Mouse (Mus musculus): Measurements from ENCODE around the gene Nr5a1. TPM values are rescaled to one million over a fixed set of nuclear protein-coding genes. Genes with fewer than 3 reads are reported as not detected.

The Nr5a1 gene
- total RNA-seq, 1 experiment from 2014 or later = not detected

DNA sequence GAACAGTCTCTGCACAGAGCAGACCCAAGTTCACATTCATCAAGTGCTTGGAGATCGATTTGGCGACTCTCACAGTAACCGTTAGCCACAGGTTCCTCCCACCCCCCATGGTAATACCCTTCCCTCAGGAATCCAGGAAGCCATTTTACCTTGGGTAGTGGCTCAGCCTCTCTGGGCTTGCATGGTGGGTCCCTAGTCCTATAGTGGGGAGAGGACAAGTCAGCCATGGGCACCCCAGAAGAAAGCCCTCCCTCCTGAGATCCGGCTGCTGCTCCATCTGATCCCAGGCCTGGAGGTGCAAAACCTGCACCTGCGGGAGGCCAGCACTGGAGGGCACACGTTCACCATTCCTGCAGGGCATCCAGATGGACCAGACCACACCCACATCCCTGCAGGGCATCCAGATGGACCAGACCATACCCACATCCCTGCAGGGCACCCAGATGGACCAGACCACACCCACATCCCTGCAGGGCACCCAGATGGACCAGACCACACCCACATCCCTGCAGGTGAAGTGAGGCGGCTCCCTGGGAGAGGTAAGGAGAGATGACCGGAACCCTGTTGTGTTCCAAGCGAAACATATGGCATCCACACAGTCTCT lies 38.9 kb downstream of the Nr5a1 start:
- no peak for ATAC-seq (replicated peaks in 1 of 2; ENCODE audit: insufficient read depth in 1 of 2, low FRiP score in 2 of 2, low TSS enrichment in 1 of 2, low read depth in 1 of 2, poor library complexity in 2 of 2, severe bottlenecking in 2 of 2)

DNA sequence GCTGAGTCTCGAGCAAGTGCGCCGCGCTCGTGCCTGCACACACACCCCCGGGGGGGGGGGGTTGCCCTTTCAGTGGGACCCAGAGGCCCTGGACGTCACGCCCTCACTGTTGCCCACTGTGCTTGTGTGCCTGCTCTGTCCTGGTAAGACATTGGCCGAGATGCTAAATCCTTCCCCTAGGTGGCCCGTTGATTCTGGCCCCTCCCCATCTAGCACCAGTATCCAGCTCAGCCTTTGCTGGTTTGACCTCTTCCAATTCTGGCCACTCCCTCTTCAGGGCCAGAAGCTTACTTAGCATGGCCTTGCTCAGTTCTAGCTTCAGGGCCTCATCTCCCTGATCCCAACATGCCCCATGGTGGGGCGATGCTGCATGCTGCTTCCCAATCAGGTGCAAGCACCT lies 41.8 kb downstream of the Nr5a1 start:
- no peak for ATAC-seq (replicated peaks in 1 of 2; ENCODE audit: insufficient read depth in 1 of 2, low FRiP score in 2 of 2, low TSS enrichment in 1 of 2, low read depth in 1 of 2, poor library complexity in 2 of 2, severe bottlenecking in 2 of 2)

DNA sequence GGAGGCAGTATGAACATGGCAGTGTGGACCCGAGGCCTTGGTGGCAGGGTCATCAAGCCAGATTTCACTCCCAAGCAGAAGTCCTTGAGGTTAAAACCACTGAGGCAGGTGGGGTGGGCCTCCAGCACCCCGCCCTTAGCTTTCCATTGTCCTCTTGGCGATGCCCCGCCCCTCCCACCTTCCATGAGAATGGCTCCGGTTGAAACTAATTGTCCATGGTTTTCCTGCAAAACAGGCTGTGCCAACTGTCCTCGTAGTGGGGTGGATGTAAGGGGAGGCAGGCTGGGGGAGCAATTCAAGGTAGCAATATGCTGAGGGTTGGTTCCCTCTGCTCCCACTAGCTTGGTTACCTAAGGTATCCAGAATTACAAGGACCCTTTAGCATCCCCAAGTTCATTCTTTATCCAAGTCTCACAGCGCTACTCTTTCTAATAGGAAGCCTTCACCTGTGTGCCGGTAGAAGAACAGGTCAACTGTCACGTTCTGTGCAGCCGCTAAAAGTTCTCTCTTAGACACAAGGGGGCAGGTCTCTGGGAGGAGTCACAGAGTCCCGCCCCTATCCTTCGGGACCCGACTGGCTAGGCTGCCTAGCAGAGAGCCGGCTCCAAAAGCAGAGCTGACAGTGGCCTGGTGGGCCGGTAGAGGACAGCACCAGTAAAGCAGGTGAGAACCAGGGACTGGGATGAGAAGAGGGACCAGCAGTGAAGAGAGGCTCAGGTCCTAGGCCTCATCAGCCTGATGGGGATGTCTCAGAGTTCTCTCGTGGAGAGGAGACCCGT lies 45.4 kb downstream of the Nr5a1 start:
- peak; percentile 76 to 78 for ATAC-seq (replicated peaks in 1 of 2; ENCODE audit: insufficient read depth in 1 of 2, low FRiP score in 2 of 2, low TSS enrichment in 1 of 2, low read depth in 1 of 2, poor library complexity in 2 of 2, severe bottlenecking in 2 of 2)

DNA sequence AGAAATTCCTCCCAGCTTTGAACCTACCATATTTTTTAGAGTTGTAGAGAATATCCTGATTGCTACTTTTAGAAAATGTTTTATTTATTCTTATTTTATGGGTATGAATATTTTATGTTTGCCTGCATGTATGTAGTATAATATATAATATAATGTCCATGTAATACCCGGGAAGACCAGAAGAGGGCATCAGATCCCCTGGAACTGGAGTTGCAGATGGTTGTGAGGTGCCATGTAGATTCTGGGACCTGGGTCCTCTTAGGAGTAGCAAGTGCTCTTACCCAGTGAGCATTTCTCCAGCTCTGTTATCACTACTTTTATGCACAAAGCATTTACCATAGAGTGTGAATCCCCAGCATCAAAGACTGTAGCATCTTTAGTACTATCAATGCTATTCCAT lies 52.9 kb downstream of the Nr5a1 start:
- ATAC-seq (replicated peaks in 1 of 2; ENCODE audit: insufficient read depth in 1 of 2, low FRiP score in 2 of 2, low TSS enrichment in 1 of 2, low read depth in 1 of 2, poor library complexity in 2 of 2, severe bottlenecking in 2 of 2) = no peak

DNA sequence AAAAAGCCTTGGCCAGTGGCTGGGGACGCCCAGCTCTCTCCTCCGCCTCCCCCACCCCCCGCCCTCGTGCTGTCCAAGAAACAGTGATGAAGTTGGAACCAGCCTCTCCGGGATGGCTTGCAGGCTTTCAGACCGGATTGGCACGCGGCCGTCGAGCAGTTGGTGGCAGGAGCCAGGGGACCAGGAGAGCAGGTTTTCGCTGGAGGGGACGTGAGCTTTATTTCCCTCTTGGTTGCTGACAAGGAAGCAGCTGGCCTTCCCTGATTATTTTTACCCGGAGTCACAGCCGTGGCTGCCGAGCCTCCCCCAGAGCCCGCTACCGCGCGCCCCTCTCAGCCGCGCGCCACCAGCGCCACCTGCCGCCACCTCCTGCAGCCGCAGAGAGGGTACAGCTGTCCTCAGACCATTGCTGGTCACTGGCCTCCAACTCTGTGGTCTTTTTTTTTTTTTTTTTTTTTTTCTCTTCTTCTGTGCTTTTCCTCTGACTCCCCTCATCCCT lies 56.0 kb downstream of the Nr5a1 start:
- ATAC-seq (replicated peaks in 1 of 2; ENCODE audit: insufficient read depth in 1 of 2, low FRiP score in 2 of 2, low TSS enrichment in 1 of 2, low read depth in 1 of 2, poor library complexity in 2 of 2, severe bottlenecking in 2 of 2) = peak; percentile 82 to 89

- no peak for ATAC-seq (replicated peaks in 1 of 2; ENCODE audit: insufficient read depth in 1 of 2, low FRiP score in 2 of 2, low TSS enrichment in 1 of 2, low read depth in 1 of 2, poor library complexity in 2 of 2, severe bottlenecking in 2 of 2)
Measured at GRCm38 (mm10) chr2:38653694-38654093, 60.6 kb downstream of the Nr5a1 start.

DNA sequence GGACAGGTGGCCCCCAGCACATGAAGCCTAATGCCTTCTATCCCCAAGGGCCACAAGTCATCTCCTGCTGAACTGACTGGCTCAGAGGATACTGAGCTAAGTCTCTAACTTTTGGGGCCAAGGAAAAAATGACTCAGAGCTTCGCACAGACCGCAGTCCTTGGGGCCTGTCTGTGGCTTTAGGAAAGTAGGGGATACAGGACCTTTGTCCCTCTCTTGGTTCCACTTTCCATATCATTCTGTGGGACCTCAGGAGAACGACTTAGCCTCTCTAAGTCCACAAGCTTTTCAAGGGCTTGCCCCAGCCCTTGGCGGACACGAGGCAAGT lies 61.1 kb downstream of the Nr5a1 start:
- no peak for ATAC-seq (replicated peaks in 1 of 2; ENCODE audit: insufficient read depth in 1 of 2, low FRiP score in 2 of 2, low TSS enrichment in 1 of 2, low read depth in 1 of 2, poor library complexity in 2 of 2, severe bottlenecking in 2 of 2)

GRCm38 (mm10) chr2:38652565-38653292 lies 61.6 kb downstream of the Nr5a1 start:
- ATAC-seq (replicated peaks in 1 of 2; ENCODE audit: insufficient read depth in 1 of 2, low FRiP score in 2 of 2, low TSS enrichment in 1 of 2, low read depth in 1 of 2, poor library complexity in 2 of 2, severe bottlenecking in 2 of 2) = no peak

GRCm38 (mm10) chr2:38652098-38652497 lies 62.2 kb downstream of the Nr5a1 start:
- ATAC-seq (replicated peaks in 1 of 2; ENCODE audit: insufficient read depth in 1 of 2, low FRiP score in 2 of 2, low TSS enrichment in 1 of 2, low read depth in 1 of 2, poor library complexity in 2 of 2, severe bottlenecking in 2 of 2) = no peak

DNA sequence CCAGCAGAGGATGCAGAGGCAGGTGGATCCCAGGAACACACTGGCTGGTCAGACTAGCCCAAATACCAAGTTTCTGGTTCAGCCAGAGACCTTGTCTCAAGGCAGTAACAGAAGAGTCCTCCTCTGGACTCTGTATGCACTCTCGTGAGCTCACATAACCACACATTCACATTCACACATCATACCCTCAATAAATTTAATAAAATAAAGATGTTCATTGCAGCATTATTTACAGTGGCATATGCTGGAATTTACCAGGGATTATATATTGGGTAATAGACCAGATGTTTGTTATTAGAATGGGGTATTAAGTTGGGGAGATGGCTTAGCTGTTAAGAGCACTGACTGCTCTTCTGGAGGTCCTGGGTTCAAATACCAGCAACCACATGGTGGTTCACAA lies 64.0 kb downstream of the Nr5a1 start:
- no peak for ATAC-seq (replicated peaks in 1 of 2; ENCODE audit: insufficient read depth in 1 of 2, low FRiP score in 2 of 2, low TSS enrichment in 1 of 2, low read depth in 1 of 2, poor library complexity in 2 of 2, severe bottlenecking in 2 of 2)

GRCm38 (mm10) chr2:38647661-38648060 lies 66.7 kb downstream of the Nr5a1 start:
- ATAC-seq (replicated peaks in 1 of 2; ENCODE audit: insufficient read depth in 1 of 2, low FRiP score in 2 of 2, low TSS enrichment in 1 of 2, low read depth in 1 of 2, poor library complexity in 2 of 2, severe bottlenecking in 2 of 2) = no peak

GRCm38 (mm10) chr2:38647201-38647606 lies 67.1 kb downstream of the Nr5a1 start:
- no peak for ATAC-seq (replicated peaks in 1 of 2; ENCODE audit: insufficient read depth in 1 of 2, low FRiP score in 2 of 2, low TSS enrichment in 1 of 2, low read depth in 1 of 2, poor library complexity in 2 of 2, severe bottlenecking in 2 of 2)

DNA sequence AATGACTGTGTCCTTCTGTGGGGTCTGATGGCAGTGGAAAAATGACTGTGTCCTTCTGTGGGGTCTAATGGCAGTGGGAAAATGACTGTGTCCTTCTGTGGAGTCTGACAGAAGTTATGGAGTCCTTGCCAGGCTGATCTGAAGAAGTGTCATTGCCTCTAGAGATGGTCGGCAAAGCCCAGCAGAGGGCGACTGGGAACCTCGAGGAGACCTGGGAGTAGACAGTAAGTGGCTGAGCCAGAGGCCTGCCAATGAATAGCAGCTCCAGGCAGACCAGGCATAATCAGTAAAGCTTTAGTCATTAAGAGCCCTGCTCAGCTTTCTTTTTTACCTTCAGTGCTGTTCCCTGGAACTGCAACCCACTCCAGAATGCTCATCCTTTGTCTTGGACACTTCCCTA lies 68.4 kb downstream of the Nr5a1 start:
- ATAC-seq (replicated peaks in 1 of 2; ENCODE audit: insufficient read depth in 1 of 2, low FRiP score in 2 of 2, low TSS enrichment in 1 of 2, low read depth in 1 of 2, poor library complexity in 2 of 2, severe bottlenecking in 2 of 2) = peak; percentile 75 to 76

GRCm38 (mm10) chr2:38643625-38644427 lies 70.5 kb downstream of the Nr5a1 start, which contains the start of gene Psmb7:
TSS of gene Psmb7 (minus strand) at chr2:38644087.
- ATAC-seq (replicated peaks in 1 of 2; ENCODE audit: insufficient read depth in 1 of 2, low FRiP score in 2 of 2, low TSS enrichment in 1 of 2, low read depth in 1 of 2, poor library complexity in 2 of 2, severe bottlenecking in 2 of 2) = peak; percentile 87 to 94

Data from hematopoietic stem cell, adult 5-6 weeks (primary cell).